Mouse (Mus musculus): Measurements from ENCODE around the gene Ninj1.

Ninj1 gene

DNA sequence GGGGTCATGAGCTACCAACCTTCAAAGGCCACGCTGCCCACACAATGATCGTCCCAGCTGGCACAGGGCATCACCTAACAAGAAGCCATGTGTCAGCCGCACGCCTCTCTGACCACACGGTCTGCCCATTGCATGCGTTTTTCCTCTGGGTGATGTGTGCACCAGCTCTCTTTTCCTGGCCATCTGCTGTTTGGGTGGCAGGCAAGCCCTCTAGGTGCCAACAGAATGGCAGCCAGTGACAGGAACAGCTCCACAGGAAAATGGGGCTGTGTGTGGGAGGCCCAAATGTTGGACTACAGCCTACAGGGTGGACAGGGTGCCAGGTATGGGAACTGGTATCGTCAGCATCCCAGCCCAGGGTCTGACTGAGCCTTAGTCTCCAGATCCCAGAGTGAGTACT is 14.9 kb upstream of the Ninj1 start:
- DNase-seq (ENCODE audit: low spot score) = no peak

DNA sequence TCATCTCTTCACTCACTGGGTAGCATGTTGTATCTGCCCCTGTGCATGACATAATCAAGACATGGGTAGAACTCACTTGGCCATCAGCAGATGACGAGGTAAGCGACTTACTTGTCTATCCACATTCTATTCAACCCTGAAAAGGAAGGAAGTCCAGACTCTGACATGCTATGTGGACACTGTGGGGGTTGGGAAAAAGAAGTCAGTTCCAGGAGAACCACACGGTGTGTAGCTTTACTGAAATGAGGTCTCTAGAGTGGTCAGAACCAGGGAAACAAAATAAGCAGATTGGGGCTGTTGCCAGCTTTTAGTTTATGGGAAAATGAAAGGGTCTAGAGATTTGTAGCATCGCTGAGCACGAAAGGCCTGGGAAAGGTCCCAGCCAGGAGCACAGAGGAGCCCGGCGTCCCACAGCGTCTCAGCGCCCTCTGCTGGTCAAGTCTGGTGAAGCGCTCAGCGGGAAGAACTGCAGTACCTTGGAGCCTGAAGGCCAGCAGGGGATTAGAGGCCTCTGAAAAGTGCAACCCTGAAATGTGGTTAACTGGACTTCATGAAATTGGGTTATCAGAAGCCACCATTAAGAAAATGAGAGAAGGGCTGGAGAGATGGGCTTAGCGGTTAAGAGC is 14.2 kb upstream of the Ninj1 start:
- peak; percentile 75 for DNase-seq (ENCODE audit: low spot score)

DNA sequence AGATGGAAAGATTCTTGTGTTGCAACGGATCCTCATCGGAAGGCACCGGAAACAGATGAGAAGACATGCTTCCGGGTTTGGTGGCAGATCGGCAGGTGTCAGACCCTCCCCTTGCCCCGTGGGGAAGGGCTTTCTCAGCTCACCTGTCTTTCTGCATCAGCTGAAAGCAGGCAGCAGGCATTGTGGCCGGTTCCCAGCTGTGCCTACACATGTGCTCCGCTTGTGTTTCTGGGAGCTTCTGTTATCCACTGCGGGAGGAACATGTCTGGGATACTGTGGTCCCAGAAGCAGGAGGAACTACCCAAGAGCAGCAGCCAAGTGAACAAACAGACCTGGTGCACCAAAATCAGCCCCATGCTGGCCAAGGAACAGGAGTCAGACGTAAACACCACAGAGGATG is 11.8 kb upstream of the Ninj1 start:
- DNase-seq (ENCODE audit: low spot score) = no peak

DNA sequence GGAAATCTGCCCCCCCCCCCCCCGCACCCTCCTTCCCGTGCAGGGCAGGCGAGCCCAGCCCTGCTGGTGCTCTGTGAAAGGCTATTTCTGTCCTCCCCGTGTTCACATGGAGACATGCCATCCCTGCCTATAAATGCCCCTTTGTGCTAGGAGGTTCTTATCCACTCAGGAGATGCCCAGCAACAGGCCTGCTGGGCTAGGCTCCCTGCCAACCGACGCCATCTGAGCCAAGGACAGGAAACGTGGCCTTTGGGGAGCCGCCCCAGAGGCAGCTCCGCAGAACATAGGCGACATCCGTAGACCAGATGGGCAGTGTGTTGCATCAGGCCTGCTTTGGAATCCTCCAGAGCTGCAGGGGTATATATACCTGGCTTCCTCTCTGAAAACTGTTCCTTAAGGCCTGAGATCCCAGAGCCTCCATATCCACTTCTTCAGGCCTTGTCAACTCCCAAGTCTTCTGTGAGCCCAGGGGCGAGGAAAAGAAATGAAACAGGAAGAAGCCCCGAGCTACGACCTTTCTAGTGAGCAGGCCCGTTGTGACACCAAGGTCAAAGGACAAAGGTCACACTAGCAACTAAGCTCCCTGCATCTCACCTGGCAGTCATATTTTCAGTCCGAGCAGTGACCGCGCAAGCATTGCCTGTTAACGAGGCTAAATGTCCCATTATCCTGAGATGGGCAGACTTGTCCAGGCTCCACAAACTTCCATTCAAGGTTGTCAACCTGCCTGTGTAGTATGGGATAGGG is 8.3 kb upstream of the Ninj1 start:
- peak; percentile 65 for DNase-seq (ENCODE audit: low spot score)

DNA sequence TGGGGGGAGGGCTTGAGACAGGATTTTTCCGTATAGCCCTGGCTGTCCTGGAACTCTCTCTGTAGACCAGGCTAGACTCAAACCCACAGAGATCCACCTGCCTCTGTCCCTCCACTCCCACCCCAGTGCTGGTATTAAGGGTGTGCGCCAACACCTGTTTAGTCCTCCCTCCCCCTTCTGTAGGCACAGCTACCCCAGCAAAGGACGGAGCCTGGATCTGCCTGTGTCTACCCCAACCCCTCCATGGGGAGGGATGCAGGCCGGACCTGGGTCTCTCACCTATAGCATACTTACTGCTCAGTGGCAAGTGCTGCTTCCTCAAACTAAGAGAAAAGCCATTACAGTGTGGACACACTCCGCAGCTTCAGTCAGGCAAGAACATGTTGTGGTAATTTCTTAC is 7.0 kb upstream of the Ninj1 start:
- DNase-seq (ENCODE audit: low spot score) = no peak

DNA sequence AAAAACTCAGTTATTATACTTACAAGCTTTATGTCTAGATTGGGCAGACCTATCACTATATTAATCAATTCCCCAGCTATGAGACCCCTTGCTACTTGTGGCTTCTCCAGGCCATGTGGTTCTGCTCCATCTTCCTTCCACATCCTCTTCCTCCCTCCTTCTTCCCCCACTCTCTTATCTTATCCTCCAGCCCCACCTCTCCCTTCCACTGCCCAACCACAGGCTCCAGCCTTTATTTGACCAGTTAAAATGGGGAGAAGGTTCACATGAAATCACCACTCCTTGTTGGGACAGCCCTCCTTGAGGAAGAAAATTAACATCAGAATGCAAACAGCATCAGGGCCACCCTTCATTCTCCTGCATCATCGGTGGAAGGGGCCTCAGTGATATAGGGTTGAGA is 6.6 kb upstream of the Ninj1 start:
- no peak for DNase-seq (ENCODE audit: low spot score)

DNA sequence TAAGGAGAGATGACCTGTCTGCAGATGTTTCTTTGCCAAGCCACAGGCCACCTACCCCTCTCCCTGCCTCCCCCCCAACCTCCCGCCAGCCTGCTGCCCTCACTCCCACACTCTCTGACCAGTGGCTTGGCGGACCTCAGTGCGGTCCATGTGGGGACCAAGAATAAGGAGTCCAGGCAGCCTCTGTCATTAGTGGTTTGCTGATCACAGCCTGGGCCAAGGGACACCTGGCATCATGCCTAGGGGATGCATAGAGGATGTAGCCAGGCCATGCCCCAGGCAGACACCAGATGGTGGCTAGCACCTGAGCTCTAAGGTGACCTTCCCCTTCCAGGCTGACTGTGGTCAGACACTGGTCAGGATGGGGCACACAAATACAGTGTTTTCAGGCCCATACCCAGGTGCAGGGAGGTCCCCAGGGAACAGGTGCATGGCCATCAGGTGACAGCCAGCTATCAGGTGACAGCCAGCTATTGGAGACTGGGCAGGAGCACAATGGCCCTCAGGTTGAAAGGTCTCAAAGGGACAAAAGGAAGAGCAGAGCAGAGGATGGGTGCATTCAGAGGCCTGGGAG is 5.8 kb upstream of the Ninj1 start:
- DNase-seq (ENCODE audit: low spot score) = no peak

DNA sequence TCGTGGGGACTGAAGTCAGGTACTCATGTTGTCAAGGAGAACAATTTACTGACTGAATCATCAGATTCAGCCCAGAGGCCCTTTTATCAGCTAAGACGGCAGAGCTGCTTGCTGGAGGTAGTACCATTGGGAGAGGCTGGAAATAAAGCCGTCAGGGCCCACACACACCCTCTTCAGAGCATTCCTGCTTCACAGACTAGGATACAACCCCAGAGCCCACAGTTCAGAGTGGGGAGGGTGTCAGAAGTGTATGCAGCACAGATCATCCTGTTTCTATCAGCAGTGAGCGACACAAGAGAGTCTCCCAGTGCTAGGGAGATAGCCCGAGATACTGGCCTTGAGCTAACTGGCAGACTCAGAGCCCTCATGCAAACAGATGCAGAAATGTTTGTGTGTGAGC is 4.1 kb upstream of the Ninj1 start:
- no peak for DNase-seq (ENCODE audit: low spot score)

DNA sequence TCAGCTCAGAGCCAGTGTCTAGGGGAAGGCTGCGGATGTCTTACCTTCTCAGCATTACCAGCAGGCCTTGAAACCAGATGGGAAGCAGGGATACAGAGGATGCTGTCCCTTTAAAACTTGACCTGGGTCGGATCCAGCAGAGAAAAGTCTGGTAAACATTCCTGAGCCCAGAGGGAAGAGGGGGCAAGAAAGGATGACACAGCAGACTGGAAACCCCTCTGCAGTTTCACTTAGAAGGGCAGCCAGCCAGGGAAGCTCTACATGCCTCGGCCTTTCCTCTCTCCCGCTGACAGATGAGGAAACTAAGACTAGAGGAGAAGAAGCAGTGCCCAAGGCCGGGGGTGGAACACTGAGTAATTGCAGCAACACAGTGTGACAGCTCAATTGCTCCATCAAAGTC is 3.6 kb upstream of the Ninj1 start:
- DNase-seq (ENCODE audit: low spot score) = no peak

DNA sequence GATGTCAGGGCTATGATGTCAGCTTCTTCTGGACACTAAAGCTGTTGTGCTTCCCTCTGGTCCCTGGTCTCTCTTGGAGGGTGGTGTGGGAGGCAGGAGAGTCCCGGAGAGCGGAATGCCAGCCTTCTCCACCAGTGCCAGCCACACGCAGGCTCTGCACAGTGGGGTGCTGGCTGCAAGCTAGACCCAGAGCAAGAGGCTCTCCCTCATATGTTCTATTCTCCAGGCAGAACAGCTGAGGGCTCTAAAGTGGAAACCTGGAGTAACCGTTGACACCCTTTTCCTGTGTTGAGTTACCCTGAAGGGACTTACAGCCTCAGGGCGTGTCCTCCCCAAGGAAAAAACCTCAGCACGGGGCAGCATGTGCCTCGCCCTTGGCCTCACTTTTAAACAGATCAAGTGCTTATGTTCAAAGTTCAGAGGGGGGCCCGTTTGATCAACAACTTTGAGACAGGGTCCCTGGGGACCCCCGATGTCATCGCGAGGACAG is 442 bp upstream of the Ninj1 start:
- DNase-seq (ENCODE audit: low spot score) = no peak

DNA sequence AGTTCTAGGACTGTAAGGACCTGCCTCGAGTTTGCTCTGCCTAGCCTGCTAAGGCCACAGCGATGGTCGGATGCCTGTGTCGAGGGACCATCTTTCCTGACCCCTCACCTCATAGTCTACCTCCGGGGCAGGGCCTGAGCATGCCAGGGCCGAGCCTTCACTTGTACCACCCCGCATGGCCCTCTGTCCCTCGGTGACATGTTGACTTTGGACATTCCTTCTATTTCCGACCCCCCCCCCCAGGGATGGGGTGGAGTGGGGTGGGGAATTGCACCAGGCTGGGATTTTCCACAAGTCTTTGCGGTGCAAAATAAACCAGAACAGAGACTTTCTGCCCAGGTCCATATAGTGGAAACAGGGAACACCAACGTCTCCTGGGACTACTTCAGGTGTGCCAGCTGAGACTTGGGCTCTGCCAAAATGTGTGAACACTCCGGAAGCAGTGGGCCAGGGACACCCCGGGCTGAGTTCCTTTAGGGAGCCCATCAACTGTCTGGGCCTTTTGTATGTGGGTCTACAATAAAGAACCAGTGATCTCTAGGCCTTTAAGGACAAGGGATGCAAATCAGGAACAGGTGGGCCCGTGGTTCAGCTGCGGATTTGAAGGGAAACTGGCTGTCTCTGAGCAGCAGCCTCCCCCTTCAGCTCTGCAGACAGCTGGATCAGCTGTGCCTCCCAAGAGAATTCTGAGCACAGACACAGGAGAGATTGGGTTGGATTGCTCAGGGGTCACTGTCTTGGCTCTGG is 1.1 kb downstream of the Ninj1 start:
- DNase-seq (ENCODE audit: low spot score) = no peak

DNA sequence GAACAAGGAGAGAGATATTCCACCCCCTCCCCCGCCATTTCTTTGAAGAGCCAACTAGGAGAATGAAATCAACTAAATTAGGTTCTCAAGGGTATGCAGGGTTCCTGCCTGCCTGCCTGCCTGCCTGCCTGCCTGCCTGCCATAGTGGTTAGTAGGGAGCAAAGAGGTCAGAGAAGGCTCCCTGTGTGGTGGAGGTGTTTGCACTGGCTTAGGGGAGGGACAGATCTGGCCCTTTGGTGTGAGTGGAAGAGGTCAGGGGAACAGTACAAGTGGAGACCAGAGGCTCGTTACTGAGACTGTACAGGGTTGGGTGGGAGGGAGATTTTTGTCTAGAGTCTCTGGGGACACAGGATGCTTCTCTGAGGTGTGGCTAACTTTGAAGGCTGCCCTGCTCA is 1.7 kb downstream of the Ninj1 start:
- DNase-seq (ENCODE audit: low spot score) = no peak

DNA sequence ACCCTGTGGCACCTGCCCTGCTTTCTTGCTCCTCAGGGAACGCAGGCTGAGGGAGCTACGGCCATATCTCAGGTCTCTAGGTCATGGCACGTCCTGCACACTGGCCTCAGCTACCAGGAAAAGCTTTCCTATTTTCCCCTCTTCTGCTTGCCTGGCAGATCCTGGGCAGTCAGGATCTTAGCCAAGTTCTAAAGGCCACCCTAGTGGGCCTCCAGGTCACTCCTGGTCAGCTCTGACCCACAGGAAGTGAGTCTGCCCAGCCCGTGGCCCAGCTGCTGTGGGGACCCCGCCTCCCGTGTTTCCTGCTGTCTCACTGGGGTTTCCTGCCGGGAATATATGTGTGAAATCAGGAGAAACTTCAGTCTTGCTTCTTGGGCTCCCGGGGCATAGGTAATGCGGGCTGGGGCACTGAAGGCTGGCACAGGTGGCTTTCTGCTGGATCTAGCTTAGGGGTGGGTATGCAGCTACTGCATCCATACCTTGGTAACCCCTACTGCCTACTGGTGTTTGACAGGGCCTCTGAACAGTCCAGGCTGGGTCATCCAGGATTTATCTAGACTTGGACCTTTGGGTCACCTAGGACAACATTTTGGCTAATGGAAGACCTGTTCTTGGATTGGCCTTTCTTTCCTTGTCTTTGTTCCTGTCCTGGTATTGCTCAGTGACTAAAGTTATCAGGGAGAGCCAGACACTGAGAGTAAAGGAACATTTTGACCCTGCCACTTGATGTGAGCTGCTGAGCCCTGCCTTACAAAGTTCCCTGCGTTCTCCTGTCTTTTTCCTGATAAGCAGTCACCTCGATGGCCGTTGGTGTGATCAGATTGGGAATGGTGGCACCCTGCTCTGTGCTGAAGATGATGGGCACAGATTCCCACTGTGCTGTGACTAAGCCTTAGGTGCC is 2.9 kb downstream of the Ninj1 start:
- DNase-seq (ENCODE audit: low spot score) = no peak

DNA sequence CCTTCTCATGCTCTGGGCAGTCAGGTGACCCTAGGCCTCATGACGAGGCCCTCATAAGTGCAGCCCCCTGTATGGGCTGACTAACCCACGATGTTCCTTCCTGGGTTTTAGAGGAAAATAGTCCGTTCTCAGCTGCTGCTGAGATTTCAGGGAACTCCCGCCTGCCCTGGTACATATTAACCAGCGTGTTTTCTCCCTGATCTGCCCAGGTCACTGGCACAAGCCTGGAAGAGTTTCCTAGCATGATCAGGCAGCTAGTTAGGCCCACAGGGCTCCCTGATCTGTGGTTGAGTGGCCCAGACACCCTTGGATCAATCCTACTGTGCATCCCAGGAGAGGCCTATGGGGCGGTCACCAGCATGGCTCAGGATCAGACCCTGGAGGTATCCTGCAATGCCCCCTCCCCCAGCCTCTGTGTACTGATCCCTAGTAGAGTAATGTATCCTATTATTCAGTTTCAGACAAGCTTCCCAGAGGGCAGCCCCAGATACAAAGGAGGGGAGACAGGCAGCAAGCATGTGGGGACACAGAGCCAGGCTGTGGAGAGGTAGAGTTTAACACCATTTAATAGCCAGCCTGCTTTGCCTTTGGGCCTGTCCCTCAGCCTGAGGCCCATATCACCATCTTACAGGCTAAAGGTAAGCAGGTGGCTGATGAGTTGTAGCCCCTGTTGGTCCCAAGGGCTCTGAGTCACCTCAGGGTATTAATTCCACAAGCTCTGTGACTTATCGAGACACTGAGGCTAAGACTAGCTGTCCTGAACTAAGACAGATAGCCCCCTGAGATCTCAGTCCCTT is 3.8 kb downstream of the Ninj1 start:
- DNase-seq (ENCODE audit: low spot score) = no peak

DNA sequence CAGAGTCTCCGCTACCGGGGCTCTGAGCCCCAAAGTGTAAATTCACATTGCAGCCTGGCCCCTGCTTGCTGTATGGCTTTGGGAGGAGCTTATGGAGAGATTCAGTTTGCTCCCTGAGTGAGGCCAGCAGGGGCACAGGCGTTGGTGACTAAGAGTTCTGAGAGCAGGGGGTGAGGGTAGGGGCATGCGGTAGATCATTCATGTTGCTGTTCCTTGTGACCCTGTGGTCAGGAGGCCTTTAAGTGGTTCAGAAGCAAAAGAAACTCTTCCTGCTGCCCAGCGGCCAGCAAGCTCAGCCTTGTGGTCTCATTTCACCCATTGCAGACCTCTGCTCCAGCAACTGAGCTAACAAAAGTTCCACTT is 4.4 kb downstream of the Ninj1 start:
- no peak for DNase-seq (ENCODE audit: low spot score)

DNA sequence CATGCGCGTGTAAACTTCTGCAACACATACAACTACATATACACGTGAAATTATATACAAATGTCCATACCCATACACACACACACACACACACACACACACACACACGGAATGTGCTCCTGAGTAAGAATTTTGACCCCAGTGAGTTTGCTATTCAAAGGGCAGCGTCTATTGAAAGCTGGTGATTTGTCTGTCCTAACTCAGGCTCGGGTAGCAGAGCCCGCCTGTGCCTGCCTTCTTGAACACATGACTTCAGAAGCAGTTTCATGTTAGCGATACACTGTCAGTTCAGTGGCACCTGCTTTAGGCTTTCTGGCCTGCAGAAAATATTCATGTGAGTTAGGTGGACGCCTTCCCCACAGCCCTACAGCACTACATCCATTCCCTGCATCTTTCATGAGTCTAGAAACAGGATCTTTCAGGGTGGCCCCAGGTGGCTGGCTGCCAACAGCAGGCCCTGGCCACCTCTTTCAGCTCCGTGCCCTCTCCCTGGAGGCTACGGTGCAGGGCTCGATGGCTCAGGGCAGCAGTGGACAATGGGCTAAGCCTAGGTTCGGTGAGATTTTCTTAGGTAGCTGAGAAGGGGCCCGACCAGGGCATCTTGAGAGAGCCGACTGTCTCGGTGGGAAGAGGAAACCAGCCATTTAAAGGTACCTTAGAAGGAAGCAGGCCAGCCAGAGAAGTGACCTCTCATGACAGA is 5.0 kb downstream of the Ninj1 start:
- no peak for DNase-seq (ENCODE audit: low spot score)

DNA sequence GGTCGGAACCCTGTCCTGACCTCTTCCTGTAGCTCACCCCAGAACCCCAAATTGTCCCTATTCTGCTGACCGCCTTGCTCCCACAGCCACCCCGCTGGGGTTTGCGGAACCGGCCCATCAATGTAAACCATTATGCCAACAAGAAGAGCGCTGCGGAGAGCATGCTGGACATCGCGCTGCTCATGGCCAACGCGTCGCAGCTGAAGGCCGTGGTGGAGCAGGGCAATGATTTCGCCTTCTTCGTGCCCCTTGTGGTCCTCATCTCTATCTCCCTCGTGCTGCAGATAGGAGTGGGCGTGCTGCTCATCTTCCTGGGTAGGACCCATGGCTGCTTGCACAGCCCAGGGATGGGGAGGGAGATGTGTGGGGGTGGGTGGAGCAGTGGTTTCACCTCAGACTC is 6.4 kb downstream of the Ninj1 start:
- no peak for DNase-seq (ENCODE audit: low spot score)

DNA sequence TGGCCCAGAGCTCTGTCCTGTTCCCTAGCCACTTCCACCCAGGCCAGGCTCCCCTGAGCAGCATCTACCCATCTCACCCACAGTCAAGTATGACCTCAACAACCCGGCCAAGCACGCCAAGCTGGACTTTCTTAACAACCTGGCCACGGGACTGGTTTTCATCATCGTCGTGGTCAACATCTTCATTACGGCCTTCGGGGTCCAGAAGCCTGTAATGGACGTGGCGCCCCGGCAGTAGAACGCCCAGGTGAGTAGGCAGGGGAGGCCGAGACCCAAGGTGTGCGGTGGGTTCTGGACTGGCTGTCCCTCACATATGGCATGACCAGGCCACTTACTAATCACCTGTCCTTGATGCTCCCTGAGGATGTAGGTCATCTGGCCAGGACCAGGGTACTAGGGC is 7.5 kb downstream of the Ninj1 start:
- no peak for DNase-seq (ENCODE audit: low spot score)

DNA sequence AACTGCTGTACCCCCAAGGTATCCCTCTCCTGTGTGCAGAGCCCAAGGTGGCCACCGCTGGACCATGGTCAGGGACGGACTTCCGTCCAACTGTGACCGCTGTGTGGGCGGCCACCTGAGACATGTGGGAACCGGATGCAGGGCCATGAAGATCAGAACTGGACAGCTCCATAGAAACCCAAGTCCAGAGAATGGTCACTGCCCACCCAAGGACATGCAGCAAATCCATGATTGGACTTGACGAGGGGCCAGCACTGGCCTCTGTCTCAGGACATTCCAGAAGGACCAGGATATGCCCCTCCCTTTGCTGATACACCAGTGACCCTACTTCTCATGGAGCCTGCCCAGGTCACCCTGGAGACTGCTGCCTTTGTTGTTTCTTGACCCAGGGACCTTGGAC is 8.4 kb downstream of the Ninj1 start:
- DNase-seq (ENCODE audit: low spot score) = no peak

DNA sequence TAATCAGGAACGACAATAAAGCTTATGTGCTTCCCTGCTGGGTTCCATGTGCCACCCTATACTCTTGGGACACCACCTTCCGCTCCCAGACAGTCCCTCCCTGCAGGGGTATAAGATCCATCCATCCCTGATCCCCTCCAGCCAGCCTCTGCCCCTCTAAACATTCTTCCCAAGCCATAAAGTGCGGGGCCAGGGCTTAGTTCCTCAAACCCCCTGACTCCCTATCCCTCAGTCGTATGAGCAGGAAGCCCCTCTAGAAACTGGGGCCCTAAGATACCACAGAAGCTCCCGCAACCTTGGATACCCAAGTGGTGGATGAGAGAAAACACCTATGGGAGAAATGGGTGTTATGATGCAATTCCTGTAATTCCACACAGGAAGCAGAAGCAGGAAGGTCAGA is 8.9 kb downstream of the Ninj1 start:
- no peak for DNase-seq (ENCODE audit: low spot score)

DNA sequence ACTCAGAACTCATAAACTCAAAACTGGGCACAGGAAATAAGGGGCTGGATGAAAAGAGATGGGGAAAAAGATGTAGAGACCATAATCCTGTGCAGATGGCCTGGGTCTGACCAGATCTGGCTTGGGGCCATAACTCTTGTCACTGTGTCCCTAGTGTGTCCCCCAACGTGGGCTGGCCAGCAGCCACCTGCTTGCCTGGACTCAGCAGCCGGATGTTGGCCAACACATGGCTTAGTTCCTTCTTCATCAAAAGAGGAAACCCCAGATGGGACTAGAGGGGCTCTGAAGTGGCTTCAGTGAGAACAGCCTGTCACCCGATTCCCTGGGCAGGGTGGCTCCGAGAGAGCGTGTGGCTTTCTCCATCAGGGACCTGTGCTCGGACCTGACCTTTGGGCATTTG is 9.5 kb downstream of the Ninj1 start:
- no peak for DNase-seq (ENCODE audit: low spot score)

Data from left cerebral cortex, adult 11 months (tissue).